Mouse (Mus musculus): ENCODE measurements around the gene Pde4d. TPM values are rescaled to one million over a fixed set of nuclear protein-coding genes. Genes with fewer than 3 reads are reported as not detected.

Pde4d gene
- polyA plus RNA-seq, 1 experiment, result 34.7 TPM

- Histone ChIP-seq H3K4me1 (ENCODE audit: control insufficient read depth, insufficient read depth, low read length) (peaks cover 10% of the 10 kb centered on the region), H3K4me3 (ENCODE audit: insufficient read depth, low read length) (no peak overlapping the region), H3K27ac (ENCODE audit: insufficient read depth, low read length) (peak overlapping the region; percentile 78)
- TF ChIP-seq POLR2A (IDR thresholded peaks at IDR 0.05; ENCODE audit: extremely low read depth, insufficient read depth, low read length) (no peak), CTCF (IDR thresholded peaks at IDR 0.05; ENCODE audit: extremely low read depth, insufficient read depth, low read length) (no peak)
Observed at GRCm38 (mm10) chr13:108524548-108524947, 74.8 kb downstream of the Pde4d start.

DNA sequence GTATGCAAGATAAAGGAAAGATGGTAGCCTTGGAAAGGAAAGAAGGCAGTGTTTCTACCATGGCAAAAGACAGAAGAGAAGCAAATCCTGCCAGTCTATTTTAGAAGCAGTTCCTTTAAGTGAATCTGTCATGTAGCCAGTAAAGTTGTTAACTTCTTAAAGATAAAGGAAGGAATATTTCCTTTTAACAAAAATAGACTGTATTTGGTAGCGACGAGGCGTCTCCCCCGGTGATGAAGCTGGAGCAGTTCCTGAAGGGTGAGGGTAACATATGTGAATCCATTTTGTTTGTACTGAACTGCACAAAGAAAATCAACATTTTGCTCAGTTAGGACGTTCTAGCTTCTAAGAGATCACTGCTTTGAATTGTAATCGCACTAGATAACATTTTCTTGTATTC, 75.2 kb downstream of the Pde4d start:
- H3K4me3 ChIP-seq (ENCODE audit: insufficient read depth, low read length), result no peak overlapping the region
- peaks cover 10% of the 10 kb centered on the region for H3K4me1 ChIP-seq (ENCODE audit: control insufficient read depth, insufficient read depth, low read length)
- H3K27ac ChIP-seq (ENCODE audit: insufficient read depth, low read length), result peak overlapping the region; percentile 78
- TF ChIP-seq CTCF (IDR thresholded peaks at IDR 0.05; ENCODE audit: extremely low read depth, insufficient read depth, low read length), result no peak
- TF ChIP-seq POLR2A (IDR thresholded peaks at IDR 0.05; ENCODE audit: extremely low read depth, insufficient read depth, low read length), result no peak

DNA sequence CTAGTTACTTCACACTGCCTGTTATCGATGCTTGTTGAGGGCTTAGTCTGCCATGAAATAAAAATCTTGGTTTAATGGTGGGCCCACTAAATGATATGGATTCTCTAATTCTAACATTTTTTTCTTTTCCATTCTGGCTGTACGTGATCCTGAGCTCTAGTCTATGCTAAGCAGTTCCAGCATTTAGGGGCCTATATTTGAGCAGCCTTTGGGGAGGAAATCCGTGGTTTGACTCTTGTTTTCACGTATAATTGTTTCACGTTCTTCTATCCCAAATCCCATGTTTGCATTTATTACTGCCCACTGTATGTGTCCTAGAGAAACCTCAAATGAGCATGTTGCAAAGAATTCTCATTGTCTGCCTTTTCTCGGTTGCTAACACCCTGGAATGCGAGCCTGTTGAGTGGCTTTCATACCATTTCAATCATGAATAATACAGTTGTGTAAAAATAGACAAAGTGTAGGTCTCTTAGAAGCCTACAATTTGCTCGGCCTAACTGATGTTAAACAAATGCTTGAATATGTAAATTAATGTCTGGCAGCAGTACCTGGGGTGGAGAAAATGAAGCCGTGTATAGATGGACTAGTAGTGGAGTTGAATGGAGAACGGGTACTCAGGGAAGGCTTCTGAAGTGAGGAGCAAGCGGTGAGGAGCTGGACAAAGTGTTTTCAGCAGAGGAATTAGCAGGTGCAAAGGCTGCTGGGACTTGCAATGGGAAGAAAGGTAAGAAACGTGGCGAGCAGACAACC, 76.7 kb downstream of the Pde4d start:
- H3K27ac ChIP-seq (ENCODE audit: insufficient read depth, low read length), result no peak overlapping the region
- no peak overlapping the region for H3K4me3 ChIP-seq (ENCODE audit: insufficient read depth, low read length)
- TF ChIP-seq CTCF (IDR thresholded peaks at IDR 0.05; ENCODE audit: extremely low read depth, insufficient read depth, low read length) (no peak), POLR2A (IDR thresholded peaks at IDR 0.05; ENCODE audit: extremely low read depth, insufficient read depth, low read length) (no peak)
- peaks cover 10% of the 10 kb centered on the region for H3K4me1 ChIP-seq (ENCODE audit: control insufficient read depth, insufficient read depth, low read length)

DNA sequence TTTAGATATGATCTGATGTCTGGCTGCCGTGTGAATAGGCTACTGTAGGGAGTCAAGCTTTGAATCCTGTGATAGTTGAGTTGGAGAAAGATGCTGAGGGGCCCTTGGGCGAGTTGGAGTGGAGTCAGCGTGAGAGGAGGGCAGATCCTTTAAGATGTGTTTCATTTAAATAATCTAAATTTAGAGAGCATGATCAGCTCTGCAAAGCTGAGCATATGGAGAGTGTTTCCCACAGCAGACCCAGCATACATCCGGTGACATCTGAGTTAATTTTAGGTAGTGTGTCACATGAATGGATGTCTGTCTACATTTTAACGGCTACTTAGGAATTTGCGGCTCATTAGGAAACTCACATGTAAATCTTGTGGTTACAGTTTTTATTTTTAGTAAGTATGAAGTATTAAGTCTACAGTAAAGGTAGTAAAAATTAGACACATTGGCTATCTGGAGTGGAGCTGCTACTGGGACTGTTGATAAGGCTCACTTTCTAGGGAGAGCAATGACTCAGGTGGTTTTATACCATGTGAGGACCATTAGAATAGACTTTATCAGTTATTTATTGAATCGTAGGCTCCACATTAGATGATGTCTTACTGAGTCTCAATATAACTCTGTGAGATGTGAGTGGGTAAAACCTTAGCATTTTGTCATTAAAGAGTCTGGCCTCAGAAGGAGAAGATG, 77.5 kb downstream of the Pde4d start:
- no peak overlapping the region for H3K27ac ChIP-seq (ENCODE audit: insufficient read depth, low read length)
- peaks cover 10% of the 10 kb centered on the region for H3K4me1 ChIP-seq (ENCODE audit: control insufficient read depth, insufficient read depth, low read length)

GRCm38 (mm10) chr13:108528343-108528742, 78.6 kb downstream of the Pde4d start:
- Histone ChIP-seq H3K27ac (ENCODE audit: insufficient read depth, low read length) (no peak overlapping the region), H3K4me1 (ENCODE audit: control insufficient read depth, insufficient read depth, low read length) (peaks cover 10% of the 10 kb centered on the region), H3K4me3 (ENCODE audit: insufficient read depth, low read length) (no peak overlapping the region)
- TF ChIP-seq POLR2A (IDR thresholded peaks at IDR 0.05; ENCODE audit: extremely low read depth, insufficient read depth, low read length) (no peak), CTCF (IDR thresholded peaks at IDR 0.05; ENCODE audit: extremely low read depth, insufficient read depth, low read length) (no peak)

More for the DNA sequence above, 77.5 kb downstream of the Pde4d start:
- TF ChIP-seq POLR2A (IDR thresholded peaks at IDR 0.05; ENCODE audit: extremely low read depth, insufficient read depth, low read length) (no peak), CTCF (IDR thresholded peaks at IDR 0.05; ENCODE audit: extremely low read depth, insufficient read depth, low read length) (no peak)
- H3K4me3 ChIP-seq (ENCODE audit: insufficient read depth, low read length), result no peak overlapping the region

DNA sequence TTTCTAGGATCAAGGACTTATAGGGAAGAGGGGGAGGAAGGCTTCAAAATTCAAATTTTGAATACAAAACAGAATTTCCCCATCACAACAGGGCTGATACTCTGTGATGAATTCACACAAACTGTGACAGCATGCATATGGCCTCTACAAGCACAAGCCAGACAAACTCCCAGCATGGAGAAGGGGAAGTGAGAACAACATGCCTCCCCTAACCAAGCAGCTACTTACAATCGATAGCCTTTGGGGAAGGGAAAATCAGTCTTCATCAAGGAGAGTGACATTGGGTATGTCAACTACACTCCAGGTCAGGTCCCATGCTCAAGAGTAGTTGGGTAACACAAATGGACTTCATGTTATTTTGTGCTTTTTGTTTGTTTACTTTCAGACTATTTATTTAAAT, 83.1 kb downstream of the Pde4d start:
- TF ChIP-seq POLR2A (IDR thresholded peaks at IDR 0.05; ENCODE audit: extremely low read depth, insufficient read depth, low read length), result no peak
- no peak for TF ChIP-seq CTCF (IDR thresholded peaks at IDR 0.05; ENCODE audit: extremely low read depth, insufficient read depth, low read length)
- Histone ChIP-seq H3K4me3 (ENCODE audit: insufficient read depth, low read length) (no peak overlapping the region), H3K27ac (ENCODE audit: insufficient read depth, low read length) (no peak overlapping the region), H3K4me1 (ENCODE audit: control insufficient read depth, insufficient read depth, low read length) (no peaks in the 10 kb centered on the region)

GRCm38 (mm10) chr13:108536436-108536835, 86.7 kb downstream of the Pde4d start:
- Histone ChIP-seq H3K4me1 (ENCODE audit: control insufficient read depth, insufficient read depth, low read length) (no peaks in the 10 kb centered on the region), H3K27ac (ENCODE audit: insufficient read depth, low read length) (no peak overlapping the region), H3K4me3 (ENCODE audit: insufficient read depth, low read length) (no peak overlapping the region)
- TF ChIP-seq POLR2A (IDR thresholded peaks at IDR 0.05; ENCODE audit: extremely low read depth, insufficient read depth, low read length) (no peak), CTCF (IDR thresholded peaks at IDR 0.05; ENCODE audit: extremely low read depth, insufficient read depth, low read length) (no peak)

DNA sequence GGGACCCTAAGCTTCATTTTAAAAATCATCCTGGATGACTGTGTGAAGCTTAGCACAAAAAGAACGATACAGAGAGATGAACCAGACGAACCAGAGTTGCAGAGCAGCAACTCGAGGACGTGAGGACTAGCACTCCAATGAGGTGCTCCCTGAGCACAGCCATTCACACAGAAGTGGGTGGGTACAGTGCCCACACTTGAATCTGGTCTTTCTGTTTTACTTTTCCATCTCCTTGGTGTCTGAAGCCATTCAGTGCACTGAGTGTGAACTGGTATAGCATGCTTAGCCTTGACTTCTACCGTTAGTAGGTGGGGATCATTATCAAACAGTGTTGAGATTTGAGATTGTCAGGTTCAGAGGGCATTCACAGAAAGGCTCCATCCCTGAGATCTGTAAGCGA, 87.2 kb downstream of the Pde4d start:
- Histone ChIP-seq H3K4me3 (ENCODE audit: insufficient read depth, low read length) (no peak overlapping the region), H3K4me1 (ENCODE audit: control insufficient read depth, insufficient read depth, low read length) (no peaks in the 10 kb centered on the region), H3K27ac (ENCODE audit: insufficient read depth, low read length) (no peak overlapping the region)
- TF ChIP-seq CTCF (IDR thresholded peaks at IDR 0.05; ENCODE audit: extremely low read depth, insufficient read depth, low read length) (no peak), POLR2A (IDR thresholded peaks at IDR 0.05; ENCODE audit: extremely low read depth, insufficient read depth, low read length) (no peak)

- H3K27ac ChIP-seq (ENCODE audit: insufficient read depth, low read length), result no peak overlapping the region
- H3K4me1 ChIP-seq (ENCODE audit: control insufficient read depth, insufficient read depth, low read length), result no peaks in the 10 kb centered on the region
- TF ChIP-seq POLR2A (IDR thresholded peaks at IDR 0.05; ENCODE audit: extremely low read depth, insufficient read depth, low read length) (no peak), CTCF (IDR thresholded peaks at IDR 0.05; ENCODE audit: extremely low read depth, insufficient read depth, low read length) (no peak)
- no peak overlapping the region for H3K4me3 ChIP-seq (ENCODE audit: insufficient read depth, low read length)
Observed at GRCm38 (mm10) chr13:108538760-108539369, 89.1 kb downstream of the Pde4d start.
